Mouse (Mus musculus) CH12.LX (cell line): ENCODE measurements around the gene Fam89b. TPM values are rescaled to one million over a fixed set of nuclear protein-coding genes. Genes with fewer than 3 reads are reported as not detected.
A peak's percentile ranks its signal among the peaks of the same experiment; 100 is the strongest.

Experiments
- DNase-seq: peaks from one replicate; pipeline ENCODE4 v3.0.0-alpha.2; 2013; ENCODE audit errors: extremely low read depth
- H3K27ac ChIP-seq: 2 replicates; pipeline ENCODE4 v1.5.1; 2012; ENCODE audit warnings: low read depth, mild to moderate bottlenecking, control low read depth, moderate library complexity; ENCODE audit not compliant: insufficient read depth
- H3K27me3 ChIP-seq: replicated peaks from 2 replicates; pipeline ENCODE3; 2012; ENCODE audit warnings: inconsistent platforms
- H3K36me3 ChIP-seq, 2 experiments: replicated peaks in 1 of 2; 2 replicates each; pipeline versions ENCODE3 to v1.6.1; 2012; ENCODE audit warnings: inconsistent platforms in 1 of 2, low read length in 1 of 2, mild to moderate bottlenecking in 1 of 2, mixed read lengths in 1 of 2, moderate library complexity in 1 of 2; ENCODE audit not compliant: control insufficient read depth in 1 of 2, insufficient read depth in 1 of 2
- H3K4me1 ChIP-seq, 2 experiments: 2 replicates each; pipeline ENCODE4 v1.6.1; 2012; ENCODE audit warnings: inconsistent platforms in 1 of 2, moderate library complexity in 1 of 2; ENCODE audit not compliant: insufficient read depth in 2 of 2, control insufficient read depth in 1 of 2
- H3K4me2 ChIP-seq: 2 replicates; pipeline ENCODE4 v1.6.1; 2012; ENCODE audit warnings: low read depth, mild to moderate bottlenecking, control low read depth; ENCODE audit not compliant: poor library complexity, insufficient read depth, severe bottlenecking
- H3K4me3 ChIP-seq, 3 experiments: fragments of 150-350 bp in 1 of 3; sonication (generic) in 1 of 3; replicated peaks in 1 of 3; 2 replicates each; pipeline versions ENCODE3 to v1.5.1; 2011 to 2012; ENCODE audit warnings: low read depth in 2 of 3, low read length in 2 of 3, mild to moderate bottlenecking in 2 of 3, moderate library complexity in 2 of 3, control low read depth in 1 of 3, improper control_type of control experiment in 1 of 3, inconsistent platforms in 1 of 3, mixed read lengths in 1 of 3; ENCODE audit not compliant: poor library complexity in 1 of 3
- H3K79me2 ChIP-seq: replicated peaks from 2 replicates; pipeline ENCODE4 v1.6.1; 2012; ENCODE audit warnings: mild to moderate bottlenecking, moderate library complexity; ENCODE audit not compliant: control insufficient read depth, poor library complexity, insufficient read depth, severe bottlenecking; ENCODE audit errors: extremely low read depth
- H3K9ac ChIP-seq: 2 replicates; pipeline ENCODE4 v1.6.1; 2012; ENCODE audit warnings: low read depth, mild to moderate bottlenecking, control low read depth, moderate library complexity; ENCODE audit not compliant: insufficient read depth
- H3K9me3 ChIP-seq: replicated peaks from 2 replicates; pipeline ENCODE3; 2012; ENCODE audit warnings: low read length, inconsistent platforms, mixed read lengths
- CHD2 ChIP-seq: IDR thresholded peaks from 2 replicates; pipeline ENCODE4 v1.6.1; 2011; ENCODE audit warnings: low read length, improper control_type of control experiment
- ELF1 ChIP-seq: IDR thresholded peaks from 2 replicates; pipeline ENCODE4 v1.6.1; 2014; ENCODE audit warnings: low read depth, mild to moderate bottlenecking, inconsistent platforms, low read length, improper control_type of control experiment
- GABPA ChIP-seq: IDR thresholded peaks from 2 replicates; pipeline ENCODE4 v1.6.1; 2012; ENCODE audit warnings: low read depth, low read length, improper control_type of control experiment, inconsistent platforms; ENCODE audit not compliant: insufficient replicate concordance
- HCFC1 ChIP-seq: IDR thresholded peaks from 2 replicates; pipeline ENCODE4 v1.6.1; 2012; ENCODE audit warnings: low read depth, mild to moderate bottlenecking, inconsistent platforms, low read length, improper control_type of control experiment
- MAFK ChIP-seq: IDR thresholded peaks from 2 replicates; pipeline ENCODE4 v1.6.1; 2011; ENCODE audit warnings: low read length, improper control_type of control experiment; ENCODE audit not compliant: insufficient replicate concordance
- MAX ChIP-seq: IDR thresholded peaks from 2 replicates; pipeline ENCODE4 v1.6.1; 2011; ENCODE audit warnings: low read length, improper control_type of control experiment
- MAZ ChIP-seq: IDR thresholded peaks from 2 replicates; pipeline ENCODE4 v1.6.1; 2012; ENCODE audit warnings: low read depth, mild to moderate bottlenecking, inconsistent platforms, low read length, improper control_type of control experiment, moderate library complexity
- MEF2A ChIP-seq: IDR thresholded peaks from 2 replicates; pipeline ENCODE4 v1.6.1; 2014; ENCODE audit warnings: low read depth, mild to moderate bottlenecking, inconsistent platforms, low read length, improper control_type of control experiment, borderline replicate concordance
- NELFE ChIP-seq: IDR thresholded peaks from 2 replicates; pipeline ENCODE4 v1.6.1; 2011; ENCODE audit warnings: low read depth, low read length, improper control_type of control experiment
- NRF1 ChIP-seq: IDR thresholded peaks from 2 replicates; pipeline ENCODE4 v1.6.1; 2014; ENCODE audit warnings: low read depth, mild to moderate bottlenecking, inconsistent platforms, low read length, improper control_type of control experiment, moderate library complexity
- PAX5 ChIP-seq: IDR thresholded peaks from 2 replicates; pipeline ENCODE4 v1.6.1; 2012; ENCODE audit warnings: low read length, inconsistent platforms, mixed read lengths
- POLR2A ChIP-seq: IDR thresholded peaks from 2 replicates; pipeline ENCODE4 v1.6.1; 2011; ENCODE audit warnings: low read depth, mild to moderate bottlenecking, improper control_type of control experiment, low read length
- RCOR1 ChIP-seq: conservative IDR thresholded peaks from 2 replicates; pipeline ENCODE4 v1.6.1; 2012; ENCODE audit warnings: low read depth, mild to moderate bottlenecking, inconsistent platforms, low read length, improper control_type of control experiment
- SIN3A ChIP-seq: IDR thresholded peaks from 2 replicates; pipeline ENCODE4 v1.6.1; 2012; ENCODE audit warnings: low read length, improper control_type of control experiment, inconsistent platforms
- TBP ChIP-seq: conservative IDR thresholded peaks from 2 replicates; pipeline ENCODE4 v1.6.1; 2011; ENCODE audit warnings: low read depth, low read length, improper control_type of control experiment
- USF1 ChIP-seq: IDR thresholded peaks from 2 replicates; pipeline ENCODE4 v1.6.1; 2014; ENCODE audit warnings: low read depth, mild to moderate bottlenecking, inconsistent platforms, low read length, improper control_type of control experiment
- USF2 ChIP-seq: conservative IDR thresholded peaks from 2 replicates; pipeline ENCODE4 v1.6.1; 2011; ENCODE audit warnings: low read depth, low read length, improper control_type of control experiment
- dilution Hi-C: fragments of 300-500 bp; cut with MboI; formaldehyde crosslinking; loops from 2 replicates; pipeline ENCODE4 v1.14.3; 2020; ENCODE audit warnings: low sequenced_read_pairs; ENCODE audit not compliant: extremely low pct_unique_long_range_greater_than_20kb, extremely low pct_ligation_motif_present
- in situ Hi-C: fragments of 300-500 bp; cut with MboI; formaldehyde crosslinking; loops from 3 replicates; pipeline ENCODE4 v1.14.3; 2019; ENCODE audit warnings: low sequenced_read_pairs, low pct_ligation_motif_present, low pct_unique_long_range_greater_than_20kb, mixed read lengths
- polyA plus RNA-seq: library from polyadenylated mRNA; unstranded; fragments of >175 nt; gene quantifications from 2 replicates; pipeline ENCODE4 v1.2.1, GENCODE M21; 2012; ENCODE audit warnings: low read depth; ENCODE audit not compliant: insufficient read length
- total RNA-seq, 2 experiments: library from RNA; depleted of rRNA; stranded (reverse); fragments of 300-350 nt in 1 of 2; fragments of >200 nt in 1 of 2; gene quantifications; 2 replicates each; pipeline ENCODE4 v1.2.3; 2012 to 2014

The Fam89b gene
- total and polyA plus RNA-seq, 3 experiments = 7.5 to 13.4 (median 9.2) TPM

DNA sequence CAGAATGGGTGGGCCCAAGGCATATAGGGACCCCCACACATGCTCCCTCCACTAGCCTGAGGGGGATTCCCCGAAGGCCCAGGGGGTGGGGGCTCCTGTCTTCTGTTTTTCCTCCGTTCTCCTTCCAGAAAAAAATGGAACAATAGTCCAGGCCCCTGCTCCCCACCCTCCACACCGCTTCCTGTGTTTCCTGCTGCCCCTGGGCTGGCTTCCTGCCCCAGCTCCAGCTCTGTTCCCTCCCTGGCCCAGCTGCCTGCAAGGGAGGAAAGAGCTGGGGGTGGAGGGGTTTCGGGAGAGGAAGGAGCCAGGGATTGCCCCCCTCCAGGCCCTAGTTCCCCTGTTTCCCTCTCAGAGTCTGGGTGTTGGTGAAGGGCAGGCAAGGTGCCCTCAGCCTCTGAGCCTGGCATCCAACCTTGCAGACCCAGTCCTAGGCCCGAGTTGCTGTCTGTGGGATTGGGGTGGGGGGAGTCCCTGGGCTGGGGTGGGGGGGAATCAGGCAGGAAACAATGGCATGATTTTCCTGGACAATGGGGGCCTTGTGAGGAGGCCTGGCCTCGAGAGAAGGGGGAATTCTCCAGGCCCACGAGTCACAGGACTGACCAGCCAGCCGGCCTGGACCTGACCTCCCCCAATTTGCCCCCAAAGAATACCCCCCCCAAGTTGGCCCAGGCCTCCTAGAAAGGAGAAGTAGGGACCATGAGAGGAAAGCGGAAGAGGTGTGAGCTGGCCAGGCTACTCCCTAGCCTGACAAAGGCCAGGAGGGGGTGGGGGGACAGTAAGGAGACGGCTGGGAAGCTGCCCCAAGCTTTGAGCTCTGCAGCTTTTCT is 37.2 kb downstream of the Fam89b start:
- DNase-seq = no peak
- dilution Hi-C loops = no loop called here
- peaks cover 32 to 52% of the 10 kb centered on the region in 2 experiments for H3K4me1 ChIP-seq

DNA sequence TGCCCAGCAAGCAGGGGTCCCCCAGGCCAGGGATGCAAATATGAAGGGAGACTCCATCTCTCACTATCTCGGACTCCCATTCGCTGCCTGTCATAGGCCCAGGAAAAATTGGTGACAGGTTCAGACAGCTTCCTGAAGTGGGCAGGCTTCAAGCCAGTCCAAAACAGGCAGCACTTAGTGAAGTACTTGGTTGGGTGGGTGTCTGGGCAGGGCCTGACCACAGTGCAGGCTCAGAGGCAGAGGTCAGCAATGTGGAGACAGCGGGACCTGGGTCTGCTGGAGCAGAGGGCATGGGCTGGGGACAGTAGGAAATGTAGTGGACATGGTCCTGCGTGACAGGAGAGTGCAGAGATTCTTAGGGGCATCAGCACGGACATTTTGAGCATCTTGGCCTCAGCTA is 37.9 kb downstream of the Fam89b start:
- dilution Hi-C loops = no loop called here
- DNase-seq = no peak
- H3K79me2 ChIP-seq = peaks cover 35% of the 10 kb centered on the region
- no peak overlapping the region for H3K4me2 ChIP-seq
- H3K4me3 ChIP-seq = peak overlapping the region in 1 of 3 experiments; percentile 3
- no peak overlapping the region for H3K27ac ChIP-seq
- H3K9me3 ChIP-seq = no peaks in the 10 kb centered on the region
- no peaks in the 10 kb centered on the region for H3K27me3 ChIP-seq
- H3K36me3 ChIP-seq = peaks cover 33 to 67% of the 10 kb centered on the region in 2 experiments
- peaks cover 36 to 53% of the 10 kb centered on the region in 2 experiments for H3K4me1 ChIP-seq
- in situ Hi-C loops = no loop called here
- H3K9ac ChIP-seq = 0 out of 2 replicates have a peak overlapping the region, but pooled peaks have one; percentile 5
- TF ChIP-seq NELFE = no peak
- no peak for TF ChIP-seq HCFC1
- TF ChIP-seq POLR2A = no peak
- no peak for TF ChIP-seq NRF1
- no peak for TF ChIP-seq RCOR1
- no peak for TF ChIP-seq ELF1
- TF ChIP-seq PAX5 = no peak
- no peak for TF ChIP-seq USF1
- no peak for TF ChIP-seq MAX
- no peak for TF ChIP-seq GABPA
- TF ChIP-seq MAZ = no peak

More for the DNA sequence above, 37.2 kb downstream of the Fam89b start:
- Histone ChIP-seq H3K4me3 (no peak overlapping the region), H3K9ac (no peak overlapping the region), H3K27ac (no peak overlapping the region), H3K9me3 (no peaks in the 10 kb centered on the region), H3K27me3 (no peaks in the 10 kb centered on the region)
- TF ChIP-seq SIN3A = no peak
- no peak for TF ChIP-seq NRF1
- no peak for TF ChIP-seq MAFK
- TF ChIP-seq TBP = no peak
- no peak for TF ChIP-seq MEF2A
- TF ChIP-seq GABPA = no peak
- TF ChIP-seq CHD2 = no peak
- no peak for TF ChIP-seq USF2
- TF ChIP-seq, all 38 proteins: peak for 0
- Histone ChIP-seq H3K79me2 (peaks cover 31% of the 10 kb centered on the region), H3K4me2 (no peak overlapping the region), H3K36me3 (peaks cover 35 to 69% of the 10 kb centered on the region in 2 experiments)
- in situ Hi-C loops = no loop called here
